Mouse (Mus musculus): ENCODE results near the gene Hmx2.

DNA sequence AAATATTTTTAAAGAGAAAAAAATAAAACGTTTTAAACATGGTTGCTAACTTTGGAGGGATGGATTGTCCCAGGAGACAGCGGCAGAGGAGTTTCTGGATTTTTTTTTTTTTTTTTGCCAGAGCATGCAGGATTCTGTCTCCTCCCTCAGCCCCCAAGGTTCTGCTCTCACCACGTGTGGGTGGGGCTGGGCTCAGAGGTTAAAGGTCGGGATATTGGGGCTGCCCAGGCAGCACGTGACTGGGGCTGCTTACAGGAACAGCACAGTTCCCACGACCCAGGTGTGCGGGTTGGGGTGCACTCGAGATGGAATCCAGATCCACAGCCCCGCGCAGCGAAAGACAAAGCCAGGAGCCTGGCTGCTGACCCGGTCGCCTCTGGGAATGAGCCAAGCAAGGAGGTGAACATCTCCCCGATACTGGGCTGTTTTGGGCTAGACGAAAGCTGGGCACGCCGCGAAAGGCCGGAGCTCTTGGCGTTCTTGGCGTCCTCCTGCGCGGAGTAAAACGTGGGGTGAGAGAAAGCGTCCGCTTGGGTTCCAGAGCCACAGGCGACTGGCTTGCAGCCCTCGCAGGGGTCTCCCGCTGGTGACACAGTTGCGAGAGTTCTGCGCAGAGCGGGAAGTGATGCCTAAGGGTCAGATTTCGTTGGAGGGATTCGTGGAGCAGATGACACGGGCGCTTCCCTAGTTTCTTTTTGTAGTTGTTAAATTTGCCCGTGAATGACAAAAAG, 8.1 kb downstream of the Hmx2 start:
- TF ChIP-seq POLR2A (IDR thresholded peaks at IDR 0.05; ENCODE audit: extremely low read depth, insufficient read depth, low read length) (no peak), CTCF (IDR thresholded peaks at IDR 0.05; ENCODE audit: extremely low read depth, insufficient read depth, low read length) (no peak)
